Mouse (Mus musculus) liver, postnatal 0 days (tissue): ENCODE results near the gene Aftph.

Source experiments
- CTCF ChIP-seq: sonication (generic); IDR thresholded peaks from 2 replicates; pipeline ENCODE4 v1.5.1; 2016; ENCODE audit warnings: antibody characterized with exemption, low read depth
- EP300 ChIP-seq: IDR thresholded peaks from 2 replicates; pipeline ENCODE4 v1.6.1; 2016; ENCODE audit warnings: antibody characterized with exemption, low read depth, mild to moderate bottlenecking

- TF ChIP-seq CTCF (no peak), EP300 (no peak)
Measured at GRCm38 (mm10) chr11:20785186-20785585, 43.8 kb upstream of the Aftph start.
